Mouse (Mus musculus) midbrain, postnatal 0 days (tissue): ENCODE data around the gene Kif1c. TPM values are rescaled to one million over a fixed set of nuclear protein-coding genes. Genes with fewer than 3 reads are reported as not detected.

Source experiments
- ATAC-seq: fragments of 200-750 bp; cut with Nextera tagmentation; 2 replicates; pipeline ENCODE4 v1.8.0; 2017; ENCODE audit warnings: moderate number of reproducible peaks, mild to moderate bottlenecking, moderate TSS enrichment, moderate library complexity; ENCODE audit not compliant: low FRiP score
- DNase-seq: peaks from one replicate; pipeline ENCODE4 v3.0.0-alpha.2; 2015; ENCODE audit warnings: low spot score
- H3K27ac ChIP-seq: fragments of 300-500 bp; sonication (generic); 2 replicates; pipeline ENCODE4 v1.5.1; 2014; ENCODE audit warnings: low read depth, mild to moderate bottlenecking, low read length, mixed read lengths
- H3K27me3 ChIP-seq: fragments of 300-500 bp; sonication (generic); 2 replicates; pipeline ENCODE4 v1.6.1; 2014; ENCODE audit warnings: low read length, control low read depth, mixed read lengths; ENCODE audit not compliant: insufficient read depth
- H3K36me3 ChIP-seq: fragments of 300-500 bp; sonication (generic); 2 replicates; pipeline ENCODE4 v1.6.1; 2014; ENCODE audit warnings: low read length, control low read depth, mixed read lengths; ENCODE audit not compliant: insufficient read depth
- H3K4me1 ChIP-seq: fragments of 300-500 bp; sonication (generic); 2 replicates; pipeline ENCODE4 v1.6.1; 2014; ENCODE audit warnings: mild to moderate bottlenecking, control low read depth, antibody characterized with exemption, low read length, mixed read lengths; ENCODE audit not compliant: insufficient read depth
- H3K4me2 ChIP-seq: fragments of 300-500 bp; sonication (generic); 2 replicates; pipeline ENCODE4 v1.6.1; 2014; ENCODE audit warnings: low read depth, mild to moderate bottlenecking, low read length, mixed read lengths; ENCODE audit not compliant: poor library complexity, severe bottlenecking
- H3K4me3 ChIP-seq: fragments of 300-500 bp; sonication (generic); 2 replicates; pipeline ENCODE4 v1.5.1; 2014; ENCODE audit warnings: low read depth, mild to moderate bottlenecking, low read length, moderate library complexity
- H3K9ac ChIP-seq: fragments of 300-500 bp; sonication (generic); replicated peaks from 2 replicates; pipeline ENCODE4 v1.6.1; 2014; ENCODE audit warnings: mild to moderate bottlenecking, low read length, moderate library complexity, mixed read lengths; ENCODE audit not compliant: poor library complexity, severe bottlenecking
- H3K9me3 ChIP-seq: fragments of 300-500 bp; sonication (generic); 2 replicates; pipeline ENCODE4 v1.6.1; 2016; ENCODE audit warnings: low read length, control low read depth
- CTCF ChIP-seq: IDR thresholded peaks from 2 replicates; pipeline ENCODE4 v1.5.1; 2016; ENCODE audit warnings: antibody characterized with exemption, mild to moderate bottlenecking
- WGBS: fragments of 180-500 bp; shearing (Covaris S2); extraction: QIAGEN DNeasy Blood & Tissue Kit; methylation state at CpG from one replicate; pipeline ENCODE4 v1.1.7; 2014; 5-methylcytosine and 5-hydroxymethylcytosine counted together
- polyA plus RNA-seq: library from polyadenylated mRNA; unstranded; fragments of >200 nt; fragmentation: Nextera tagmentation; extraction: Ambion mirVana; gene quantifications from 2 replicates; pipeline ENCODE4 v1.2.1, GENCODE M21; 2015
- total RNA-seq: library from RNA; depleted of rRNA; stranded (reverse); fragments of >200 nt; gene quantifications from 2 replicates; pipeline ENCODE4 v1.2.3, GENCODE M21; 2014

Gene Kif1c
- total and polyA plus RNA-seq, 2 experiments from 2014 or later: 1.9 to 30.9 TPM

- Histone ChIP-seq H3K27ac (no peak overlapping the region), H3K36me3 (peaks cover 48% of the 10 kb centered on the region), H3K9ac (no peak overlapping the region), H3K9me3 (no peaks in the 10 kb centered on the region), H3K4me2 (no peak overlapping the region), H3K4me1 (no peaks in the 10 kb centered on the region), H3K27me3 (no peaks in the 10 kb centered on the region), H3K4me3 (no peak overlapping the region)
- DNase-seq: no peak
- no peak for TF ChIP-seq CTCF
- 83% methylated on average over 5 of the region's 5 CpGs for WGBS
- no peak for ATAC-seq
Observed at GRCm38 (mm10) chr11:70718481-70718880, 18.1 kb downstream of the Kif1c start.

GRCm38 (mm10) chr11:70720567-70720966 lies 20.2 kb downstream of the Kif1c start:
- no peaks in the 10 kb centered on the region for H3K27me3 ChIP-seq
- no peak overlapping the region for H3K4me3 ChIP-seq
- no peak overlapping the region for H3K4me2 ChIP-seq
- DNase-seq (no peak), ATAC-seq (no peak)
- no peak for TF ChIP-seq CTCF
- H3K36me3 ChIP-seq: peaks cover 69% of the 10 kb centered on the region
- H3K9ac ChIP-seq: no peak overlapping the region
- 97% methylated on average over 3 of the region's 3 CpGs for WGBS
- H3K27ac ChIP-seq: no peak overlapping the region
- no peaks in the 10 kb centered on the region for H3K9me3 ChIP-seq
- no peaks in the 10 kb centered on the region for H3K4me1 ChIP-seq

- Histone ChIP-seq H3K9me3 (no peaks in the 10 kb centered on the region), H3K27ac (no peak overlapping the region), H3K4me3 (no peak overlapping the region), H3K9ac (no peak overlapping the region), H3K27me3 (no peaks in the 10 kb centered on the region), H3K4me2 (no peak overlapping the region), H3K36me3 (peaks cover 71% of the 10 kb centered on the region), H3K4me1 (no peaks in the 10 kb centered on the region)
- WGBS: 94% methylated on average over 3 of the region's 3 CpGs
- no peak for ATAC-seq
- no peak for TF ChIP-seq CTCF
- no peak for DNase-seq
Observed at GRCm38 (mm10) chr11:70721072-70721471, 20.7 kb downstream of the Kif1c start.

GRCm38 (mm10) chr11:70724706-70725105 lies 24.4 kb downstream of the Kif1c start:
- peaks cover 71% of the 10 kb centered on the region for H3K36me3 ChIP-seq
- no peaks in the 10 kb centered on the region for H3K27me3 ChIP-seq
- H3K27ac ChIP-seq: no peak overlapping the region
- ATAC-seq (no peak), DNase-seq (no peak)
- H3K9ac ChIP-seq: no peak overlapping the region
- no peak overlapping the region for H3K4me3 ChIP-seq
- WGBS: 93% methylated on average over 9 of the region's 9 CpGs
- no peak for TF ChIP-seq CTCF
- H3K9me3 ChIP-seq: no peaks in the 10 kb centered on the region
- H3K4me1 ChIP-seq: no peaks in the 10 kb centered on the region
- H3K4me2 ChIP-seq: no peak overlapping the region

- Histone ChIP-seq H3K4me2 (no peak overlapping the region), H3K36me3 (peaks cover 59% of the 10 kb centered on the region), H3K27me3 (no peaks in the 10 kb centered on the region), H3K27ac (no peak overlapping the region), H3K9ac (no peak overlapping the region), H3K4me1 (no peaks in the 10 kb centered on the region), H3K4me3 (no peak overlapping the region), H3K9me3 (no peaks in the 10 kb centered on the region)
- ATAC-seq (no peak), DNase-seq (no peak)
- TF ChIP-seq CTCF: no peak
- 95% methylated on average over 2 of the region's 2 CpGs for WGBS
Observed at GRCm38 (mm10) chr11:70726585-70726984, 26.2 kb downstream of the Kif1c start.

- Histone ChIP-seq H3K4me3 (no peak overlapping the region), H3K27me3 (no peaks in the 10 kb centered on the region), H3K4me1 (no peaks in the 10 kb centered on the region), H3K9me3 (no peaks in the 10 kb centered on the region), H3K4me2 (no peak overlapping the region), H3K9ac (no peak overlapping the region), H3K36me3 (peaks cover 59% of the 10 kb centered on the region), H3K27ac (no peak overlapping the region)
- TF ChIP-seq CTCF: no peak
- WGBS: 93% methylated on average over 5 of the region's 5 CpGs
- ATAC-seq (no peak), DNase-seq (no peak)
Observed at GRCm38 (mm10) chr11:70727385-70727784, 27.0 kb downstream of the Kif1c start.
